Mouse (Mus musculus): ENCODE measurements around the gene Asna1. TPM values are rescaled to one million over a fixed set of nuclear protein-coding genes. Genes with fewer than 3 reads are reported as not detected.

Gene Asna1
- 16.1 TPM for polyA plus RNA-seq (2014; fragmentation: Illumina TruSeq; extraction: RNeasy Lipid Tissue Mini Kit (QIAGEN cat#74804); ENCODE audit: low read depth, low replicate concordance)

GRCm38 (mm10) chr8:85025098-85025932 lies at the start of gene Asna1:
Asna1 (minus strand) TSS chr8:85025281.

GRCm38 (mm10) chr8:85071514-85072281 lies 46.6 kb upstream of the Asna1 start, which contains the start of gene Dhps:
Dhps (plus strand) TSS chr8:85071757.

GRCm38 (mm10) chr8:85067982-85068381 lies 42.9 kb upstream of the Asna1 start, which contains the start of gene Gm5741:
Gm5741 (minus strand) TSS chr8:85067982.

GRCm38 (mm10) chr8:85059879-85060616 lies 35.0 kb upstream of the Asna1 start, which contains the start of gene Fbxw9:
Fbxw9 (plus strand) TSS chr8:85060055.

DNA sequence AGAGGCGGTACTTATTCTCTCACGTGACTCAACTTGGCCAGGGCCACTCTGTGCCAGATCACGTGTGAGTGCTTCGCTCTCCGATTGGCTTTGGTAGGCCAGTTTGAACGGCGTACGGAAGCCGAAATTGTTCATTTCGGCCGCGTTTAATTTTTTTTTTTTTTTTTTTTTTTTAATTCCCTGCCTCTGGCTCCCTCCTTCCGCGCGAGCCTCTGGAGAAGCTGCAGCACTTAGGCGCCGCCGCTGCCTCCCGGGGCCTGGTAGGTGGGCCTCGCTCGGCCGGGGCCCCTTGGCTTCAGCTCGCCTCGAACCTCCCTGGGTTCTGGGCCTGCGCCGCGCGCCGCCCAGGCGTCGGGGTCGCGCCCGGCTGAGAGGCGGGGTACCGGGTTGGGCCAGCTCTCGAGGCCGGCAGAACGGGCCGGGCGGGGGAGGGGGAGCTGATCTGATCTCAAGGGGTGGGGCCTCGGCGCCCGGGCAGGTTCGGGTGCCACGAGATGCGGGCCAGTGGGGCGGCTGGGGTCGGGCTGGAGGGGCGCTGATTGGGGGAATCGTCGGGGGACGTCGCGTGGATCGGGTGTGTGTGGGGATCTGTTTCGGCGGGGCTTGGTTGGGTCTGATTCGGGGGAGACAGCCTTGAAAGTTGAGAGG lies 11.8 kb upstream of the Asna1 start, which contains the start of gene Tnpo2:
TSS of gene Tnpo2 (plus strand) at position 198 of the 648 bp plus-strand sequence.

DNA sequence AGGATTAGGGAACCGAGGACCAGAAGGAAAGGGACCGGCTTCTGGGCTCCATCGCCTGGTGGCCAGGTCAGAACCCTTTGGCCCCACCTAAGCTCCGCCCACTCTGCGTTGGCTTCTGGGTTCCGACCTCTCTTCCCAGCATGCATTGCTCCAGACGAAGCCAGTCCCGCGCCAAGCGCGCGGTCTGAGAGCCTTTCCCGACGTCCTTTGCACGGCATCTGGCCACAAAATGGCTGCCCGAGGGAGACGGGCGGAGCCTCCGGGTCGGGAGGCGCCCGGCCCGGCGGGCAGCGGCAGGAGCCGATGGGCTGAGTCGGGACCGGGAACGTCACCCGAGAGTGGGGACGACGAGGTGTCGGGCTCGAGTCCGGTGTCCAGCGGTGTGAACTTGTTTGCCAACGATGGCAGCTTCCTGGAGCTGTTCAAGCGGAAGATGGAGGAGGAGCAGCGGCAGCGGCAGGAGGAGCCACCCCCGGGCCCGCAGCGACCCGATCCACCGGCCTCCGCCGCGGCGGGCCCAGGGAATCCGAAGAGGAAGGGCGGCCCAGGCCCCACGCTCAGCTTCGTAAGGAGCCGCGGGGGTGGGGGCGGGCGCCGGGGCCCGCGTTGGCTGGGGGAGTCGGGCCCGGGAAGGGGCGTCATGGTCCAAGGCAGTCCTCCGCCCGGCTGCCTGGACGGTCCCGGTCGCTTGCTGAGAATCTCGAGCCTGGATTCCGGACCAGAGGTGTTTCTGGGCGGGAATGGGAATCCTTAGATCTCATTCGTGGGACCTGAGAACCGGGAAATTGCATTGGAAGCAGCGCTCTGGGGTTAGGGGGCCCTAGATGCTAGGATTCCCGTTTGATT lies 1.8 kb upstream of the Asna1 start, which contains the start of gene Trir:
TSS of gene Trir (plus strand) at position 154 of the 846 bp plus-strand sequence.

DNA sequence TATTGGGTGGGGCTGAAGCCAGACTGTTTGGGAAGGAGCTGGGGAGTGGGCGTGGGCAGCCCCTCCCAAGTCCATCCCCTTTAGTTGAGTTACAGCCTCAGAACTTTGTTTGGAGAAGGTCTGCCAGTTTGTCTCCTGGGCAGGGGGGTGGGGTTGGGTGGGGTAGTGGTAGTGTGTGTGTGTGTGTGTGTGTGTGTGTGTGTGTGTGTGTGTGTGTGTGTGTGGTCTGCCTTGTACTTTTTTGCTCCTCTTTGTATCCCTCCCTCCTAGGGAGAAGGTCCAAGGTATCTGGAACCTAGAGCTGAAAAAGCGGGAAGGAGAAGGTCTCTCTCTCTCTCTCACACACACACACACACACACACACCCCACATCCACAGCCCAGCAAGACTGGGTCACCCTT lies 10.7 kb downstream of the Asna1 start, which contains the start of gene Best2:
TSS of gene Best2 (minus strand) at position 101 of the 400 bp plus-strand sequence.

GRCm38 (mm10) chr8:84990349-84990748 lies 34.7 kb downstream of the Asna1 start, which contains the start of gene Hook2:
Hook2 (plus strand) TSS chr8:84990603.

GRCm38 (mm10) chr8:84978248-84978940 lies 46.7 kb downstream of the Asna1 start, which contains the start of gene Junb:
Junb (minus strand) TSS chr8:84978718.

DNA sequence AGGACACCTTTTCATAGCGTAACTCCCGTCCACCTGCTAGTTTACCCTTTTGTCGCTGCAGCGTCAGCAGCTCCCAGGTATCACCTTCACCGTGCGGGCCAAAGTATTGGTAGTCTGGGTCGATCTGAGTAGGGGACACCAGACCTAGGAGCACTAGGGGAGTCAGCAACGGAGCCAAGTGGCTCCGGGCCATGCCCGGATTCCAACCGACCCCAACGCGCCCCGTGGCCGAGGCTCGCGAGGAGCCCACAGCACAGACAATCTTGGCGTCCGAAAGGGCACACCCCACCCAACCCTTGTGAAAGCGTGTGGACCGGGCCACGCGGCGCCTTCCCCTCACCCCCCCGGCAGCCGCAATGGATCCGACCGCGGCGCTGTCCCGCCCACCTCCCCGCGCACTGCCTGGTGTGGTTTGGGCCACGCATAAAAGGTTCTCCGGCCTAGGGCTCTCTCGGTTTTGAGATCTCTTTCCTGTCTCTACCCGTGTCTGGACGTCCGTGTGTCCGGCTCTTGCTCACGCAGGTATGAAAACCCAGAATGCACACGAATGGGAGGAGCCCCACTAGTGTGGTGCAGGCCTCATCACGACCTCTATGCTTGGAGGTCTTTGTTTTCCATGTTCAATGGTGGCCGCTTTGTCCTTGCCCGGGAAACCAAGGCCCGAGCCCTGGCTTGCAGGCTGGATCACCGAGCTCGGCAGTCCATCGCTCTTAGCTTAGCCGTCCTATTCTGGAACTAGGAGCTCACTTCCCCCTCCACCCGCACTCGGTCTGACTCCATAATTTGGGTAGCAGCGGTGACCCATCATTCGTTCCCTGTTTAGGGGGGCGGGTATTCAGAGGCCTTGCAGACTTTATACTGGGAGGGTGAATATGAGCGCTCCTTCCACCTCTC lies 55.6 kb downstream of the Asna1 start, which contains the start of the genes Gm49661, Prdx2 and Rnaseh2a:
TSS of gene Gm49661 (minus strand) at position 193 of the 894 bp plus-strand sequence.
TSS of gene Prdx2 (plus strand) at position 347 of the 894 bp plus-strand sequence.
TSS of gene Rnaseh2a (minus strand) at position 527 of the 894 bp plus-strand sequence.

Other genes with a start within 250 kb of the Asna1 start
- gene Nfix, start 224.9 kb downstream of the Asna1 start, polyA plus RNA-seq (2014; fragmentation: Illumina TruSeq; extraction: RNeasy Lipid Tissue Mini Kit (QIAGEN cat#74804); ENCODE audit: low read depth, low replicate concordance), result 13.9 TPM
- gene Dand5, start 202.5 kb downstream of the Asna1 start, polyA plus RNA-seq (2014; fragmentation: Illumina TruSeq; extraction: RNeasy Lipid Tissue Mini Kit (QIAGEN cat#74804); ENCODE audit: low read depth, low replicate concordance), result 5.4 TPM
- gene Gadd45gip1, start 193.8 kb downstream of the Asna1 start, polyA plus RNA-seq (2014; fragmentation: Illumina TruSeq; extraction: RNeasy Lipid Tissue Mini Kit (QIAGEN cat#74804); ENCODE audit: low read depth, low replicate concordance), result 2.3 TPM
- 9.2 TPM for gene Rad23a, start 184.6 kb downstream of the Asna1 start, polyA plus RNA-seq (2014; fragmentation: Illumina TruSeq; extraction: RNeasy Lipid Tissue Mini Kit (QIAGEN cat#74804); ENCODE audit: low read depth, low replicate concordance)
- gene Calr, start 178.3 kb downstream of the Asna1 start, polyA plus RNA-seq (2014; fragmentation: Illumina TruSeq; extraction: RNeasy Lipid Tissue Mini Kit (QIAGEN cat#74804); ENCODE audit: low read depth, low replicate concordance), result 638 TPM
- gene Farsa, start 168.3 kb downstream of the Asna1 start, polyA plus RNA-seq (2014; fragmentation: Illumina TruSeq; extraction: RNeasy Lipid Tissue Mini Kit (QIAGEN cat#74804); ENCODE audit: low read depth, low replicate concordance), result 4.7 TPM
- 6.2 TPM for gene Syce2, start 153.2 kb downstream of the Asna1 start, polyA plus RNA-seq (2014; fragmentation: Illumina TruSeq; extraction: RNeasy Lipid Tissue Mini Kit (QIAGEN cat#74804); ENCODE audit: low read depth, low replicate concordance)
- gene Gcdh, start 131.4 kb downstream of the Asna1 start, polyA plus RNA-seq (2014; fragmentation: Illumina TruSeq; extraction: RNeasy Lipid Tissue Mini Kit (QIAGEN cat#74804); ENCODE audit: low read depth, low replicate concordance), result 51.8 TPM
- not detected for gene Klf1, start 123.4 kb downstream of the Asna1 start, polyA plus RNA-seq (2014; fragmentation: Illumina TruSeq; extraction: RNeasy Lipid Tissue Mini Kit (QIAGEN cat#74804); ENCODE audit: low read depth, low replicate concordance)
- gene Dnase2a, start 116.7 kb downstream of the Asna1 start, polyA plus RNA-seq (2014; fragmentation: Illumina TruSeq; extraction: RNeasy Lipid Tissue Mini Kit (QIAGEN cat#74804); ENCODE audit: low read depth, low replicate concordance), result 10.7 TPM
- gene Mast1, start 87.9 kb downstream of the Asna1 start, polyA plus RNA-seq (2014; fragmentation: Illumina TruSeq; extraction: RNeasy Lipid Tissue Mini Kit (QIAGEN cat#74804); ENCODE audit: low read depth, low replicate concordance), result not detected
- not detected for gene Rtbdn, start 78.3 kb downstream of the Asna1 start, polyA plus RNA-seq (2014; fragmentation: Illumina TruSeq; extraction: RNeasy Lipid Tissue Mini Kit (QIAGEN cat#74804); ENCODE audit: low read depth, low replicate concordance)
- gene Gm49661, start 55.8 kb downstream of the Asna1 start, polyA plus RNA-seq (2014; fragmentation: Illumina TruSeq; extraction: RNeasy Lipid Tissue Mini Kit (QIAGEN cat#74804); ENCODE audit: low read depth, low replicate concordance), result not detected
- 79.1 TPM for gene Prdx2, start 55.7 kb downstream of the Asna1 start, polyA plus RNA-seq (2014; fragmentation: Illumina TruSeq; extraction: RNeasy Lipid Tissue Mini Kit (QIAGEN cat#74804); ENCODE audit: low read depth, low replicate concordance)
- 7.6 TPM for gene Rnaseh2a, start 55.5 kb downstream of the Asna1 start, polyA plus RNA-seq (2014; fragmentation: Illumina TruSeq; extraction: RNeasy Lipid Tissue Mini Kit (QIAGEN cat#74804); ENCODE audit: low read depth, low replicate concordance)
- 0.99 TPM for gene Junb, start 46.6 kb downstream of the Asna1 start, polyA plus RNA-seq (2014; fragmentation: Illumina TruSeq; extraction: RNeasy Lipid Tissue Mini Kit (QIAGEN cat#74804); ENCODE audit: low read depth, low replicate concordance)
- gene Hook2, start 34.7 kb downstream of the Asna1 start, polyA plus RNA-seq (2014; fragmentation: Illumina TruSeq; extraction: RNeasy Lipid Tissue Mini Kit (QIAGEN cat#74804); ENCODE audit: low read depth, low replicate concordance), result 1.8 TPM
- not detected for gene Best2, start 10.8 kb downstream of the Asna1 start, polyA plus RNA-seq (2014; fragmentation: Illumina TruSeq; extraction: RNeasy Lipid Tissue Mini Kit (QIAGEN cat#74804); ENCODE audit: low read depth, low replicate concordance)
- 15.8 TPM for gene Trir, start 1.5 kb upstream of the Asna1 start, polyA plus RNA-seq (2014; fragmentation: Illumina TruSeq; extraction: RNeasy Lipid Tissue Mini Kit (QIAGEN cat#74804); ENCODE audit: low read depth, low replicate concordance)
- 18.2 TPM for gene Tnpo2, start 11.6 kb upstream of the Asna1 start, polyA plus RNA-seq (2014; fragmentation: Illumina TruSeq; extraction: RNeasy Lipid Tissue Mini Kit (QIAGEN cat#74804); ENCODE audit: low read depth, low replicate concordance)
- gene Fbxw9, start 34.8 kb upstream of the Asna1 start, polyA plus RNA-seq (2014; fragmentation: Illumina TruSeq; extraction: RNeasy Lipid Tissue Mini Kit (QIAGEN cat#74804); ENCODE audit: low read depth, low replicate concordance), result 1.0 TPM
- not detected for gene Gm5741, start 42.7 kb upstream of the Asna1 start, polyA plus RNA-seq (2014; fragmentation: Illumina TruSeq; extraction: RNeasy Lipid Tissue Mini Kit (QIAGEN cat#74804); ENCODE audit: low read depth, low replicate concordance)
- gene Dhps, start 46.5 kb upstream of the Asna1 start, polyA plus RNA-seq (2014; fragmentation: Illumina TruSeq; extraction: RNeasy Lipid Tissue Mini Kit (QIAGEN cat#74804); ENCODE audit: low read depth, low replicate concordance), result 14.2 TPM
- 10.6 TPM for gene Wdr83os, start 55.5 kb upstream of the Asna1 start, polyA plus RNA-seq (2014; fragmentation: Illumina TruSeq; extraction: RNeasy Lipid Tissue Mini Kit (QIAGEN cat#74804); ENCODE audit: low read depth, low replicate concordance)
- gene Wdr83, start 56.0 kb upstream of the Asna1 start, polyA plus RNA-seq (2014; fragmentation: Illumina TruSeq; extraction: RNeasy Lipid Tissue Mini Kit (QIAGEN cat#74804); ENCODE audit: low read depth, low replicate concordance), result 2.3 TPM
- 5.0 TPM for gene Man2b1, start 58.0 kb upstream of the Asna1 start, polyA plus RNA-seq (2014; fragmentation: Illumina TruSeq; extraction: RNeasy Lipid Tissue Mini Kit (QIAGEN cat#74804); ENCODE audit: low read depth, low replicate concordance)
- gene Zfp791, start 97.8 kb upstream of the Asna1 start, polyA plus RNA-seq (2014; fragmentation: Illumina TruSeq; extraction: RNeasy Lipid Tissue Mini Kit (QIAGEN cat#74804); ENCODE audit: low read depth, low replicate concordance), result 2.5 TPM
- gene Cks1brt, start 126.6 kb upstream of the Asna1 start, polyA plus RNA-seq (2014; fragmentation: Illumina TruSeq; extraction: RNeasy Lipid Tissue Mini Kit (QIAGEN cat#74804); ENCODE audit: low read depth, low replicate concordance), result not detected
- not detected for gene Olfr371, start 200.7 kb upstream of the Asna1 start, polyA plus RNA-seq (2014; fragmentation: Illumina TruSeq; extraction: RNeasy Lipid Tissue Mini Kit (QIAGEN cat#74804); ENCODE audit: low read depth, low replicate concordance)